Mouse (Mus musculus) T-helper 2 cell (primary cell): Measurements from ENCODE around the gene Gm3752.
"Not testable (repeated sequence)": the region's sequence is repeated elsewhere in the genome, so short reads cannot be mapped to it uniquely, and the experiment has no call there.

Source experiments
- in situ Hi-C: fragments of 300-600 bp; cut with MboI, MseI; formaldehyde crosslinking; loops from one replicate; pipeline ENCODE4 v1.15.1; 2025; ENCODE audit warnings: high pct_unique_total_duplicates

Gm3752 gene

GRCm38 (mm10) chr14:7483662-7484061, at the start of gene Gm3752:
Gene Gm3752 (minus strand): TSS chr14:7483762.
- in situ Hi-C loops, result not testable (repeated sequence)

GRCm38 (mm10) chr14:7488731-7489130, 5.2 kb upstream of the Gm3752 start:
- in situ Hi-C loops, result not testable (repeated sequence)

- in situ Hi-C loops, result not testable (repeated sequence)
Measured at GRCm38 (mm10) chr14:7450817-7451216, 32.7 kb downstream of the Gm3752 start, which contains the start of gene Gm3755. Gene Gm3755 (minus strand): TSS chr14:7450917.

GRCm38 (mm10) chr14:7422496-7422895, 61.1 kb downstream of the Gm3752 start:
- in situ Hi-C loops, result not testable (repeated sequence)
